Mouse (Mus musculus): ENCODE data around the gene Vmac. TPM values are rescaled to one million over a fixed set of nuclear protein-coding genes. Genes with fewer than 3 reads are reported as not detected.

The Vmac gene
- polyA plus RNA-seq, 1 experiment from 2014 or later, result 16.7 TPM

- H3K9ac ChIP-seq, result peak within 1 kb of the TSS; percentile 31; the same call in 1 of the 2 replicates
- H3K27me3 ChIP-seq, result peaks cover 69% of the 10 kb centered on the region
Observed at GRCm38 (mm10) chr17:56757416-56758123, 39.7 kb upstream of the Vmac start, which contains the start of gene Nrtn. Gene Nrtn, minus strand, starts transcription at chr17:56757530.

GRCm38 (mm10) chr17:56756703-56757399 is 39.0 kb upstream of the Vmac start:
- Histone ChIP-seq H3K4me2 (peak overlapping the region; percentile 75), H3K4me1 (replicated peaks) (peaks cover 18% of the 10 kb centered on the region), H3K4me3 (peak overlapping the region; percentile 38), H3K9me3 (no peaks in the 10 kb centered on the region), H3K9ac (peak overlapping the region; percentile 31; the same call in 1 of the 2 replicates), H3K36me3 (no peaks in the 10 kb centered on the region), H3K27me3 (peaks cover 76% of the 10 kb centered on the region), H3K27ac (replicated peaks) (no peak overlapping the region)
- 2% methylated on average over 51 of the region's 51 CpGs for WGBS
- ATAC-seq (ENCODE audit: low FRiP score, low read depth), result no peak

More at GRCm38 (mm10) chr17:56757416-56758123, 39.7 kb upstream of the Vmac start, which contains the start of gene Nrtn:
- WGBS, result under 1% methylated on average over 44 of the region's 48 CpGs
- Histone ChIP-seq H3K4me2 (peak within 1 kb of the TSS; percentile 75), H3K4me3 (peak within 1 kb of the TSS; percentile 38), H3K27ac (replicated peaks) (no peak within 1 kb of the TSS), H3K4me1 (replicated peaks) (peaks cover 23% of the 10 kb centered on the region), H3K36me3 (no peaks in the 10 kb centered on the region), H3K9me3 (no peaks in the 10 kb centered on the region)
- peak; percentile 13; the same call in 1 of the 2 replicates for ATAC-seq (ENCODE audit: low FRiP score, low read depth)

DNA sequence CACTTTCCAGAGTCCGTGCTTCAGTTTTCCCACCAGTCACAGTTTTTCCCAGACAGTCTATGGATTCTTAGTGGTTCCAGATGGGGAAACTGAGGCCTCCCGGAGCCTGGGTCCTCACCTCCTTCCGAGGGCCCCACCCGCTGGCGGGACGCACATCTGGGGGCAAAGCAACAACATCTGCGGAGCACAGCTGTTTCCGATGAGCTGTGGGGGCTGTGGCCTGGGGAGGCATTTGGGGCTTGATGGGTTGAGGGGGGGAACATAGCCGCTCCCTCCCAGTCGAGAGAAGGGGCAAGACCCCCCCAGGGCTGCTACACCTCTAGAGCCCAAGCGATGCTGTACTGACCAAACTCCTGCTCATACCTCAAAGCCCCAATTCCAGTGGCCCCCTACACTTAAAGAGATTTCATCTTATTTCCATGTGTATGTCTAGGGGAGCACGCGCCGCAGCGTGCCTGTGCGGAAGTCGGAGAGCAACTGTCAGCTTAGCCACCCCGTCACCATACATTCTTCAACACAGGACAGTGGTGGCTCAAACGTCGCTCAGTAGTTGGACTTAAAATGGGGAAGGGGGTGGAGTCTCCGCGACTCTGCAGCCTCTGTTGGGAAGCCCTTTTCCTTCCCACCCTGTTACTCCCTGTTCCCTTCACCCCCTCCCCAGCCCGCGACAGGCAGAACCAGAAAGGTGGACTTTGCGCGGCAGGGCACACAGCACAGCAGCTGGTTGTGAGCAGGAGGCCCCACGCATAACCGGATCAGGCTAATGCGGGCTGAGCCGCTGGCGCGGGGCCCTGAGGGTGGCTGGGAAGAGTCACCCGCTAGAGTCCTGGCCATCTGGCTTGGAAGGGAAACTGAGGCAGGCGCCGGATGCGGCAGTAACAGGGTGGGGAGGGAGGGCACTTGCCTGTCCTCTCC is 36.7 kb upstream of the Vmac start:
- H3K27me3 ChIP-seq, result peaks cover 89% of the 10 kb centered on the region
- H3K4me1 ChIP-seq (replicated peaks), result peaks cover 14% of the 10 kb centered on the region
- H3K9ac ChIP-seq, result no peak overlapping the region
- no peak for ATAC-seq (ENCODE audit: low FRiP score, low read depth)
- no peak overlapping the region for H3K27ac ChIP-seq (replicated peaks)
- no peaks in the 10 kb centered on the region for H3K36me3 ChIP-seq
- no peaks in the 10 kb centered on the region for H3K9me3 ChIP-seq
- WGBS, result 18% methylated on average over 36 of the region's 36 CpGs
- no peak overlapping the region for H3K4me2 ChIP-seq
- no peak overlapping the region for H3K4me3 ChIP-seq

GRCm38 (mm10) chr17:56753452-56753851 is 35.6 kb upstream of the Vmac start:
- no peaks in the 10 kb centered on the region for H3K36me3 ChIP-seq
- H3K4me3 ChIP-seq, result no peak overlapping the region
- no peak overlapping the region for H3K9ac ChIP-seq
- H3K27ac ChIP-seq (replicated peaks), result no peak overlapping the region
- peaks cover 14% of the 10 kb centered on the region for H3K4me1 ChIP-seq (replicated peaks)
- no peak for ATAC-seq (ENCODE audit: low FRiP score, low read depth)
- no peak overlapping the region for H3K4me2 ChIP-seq
- H3K9me3 ChIP-seq, result no peaks in the 10 kb centered on the region
- H3K27me3 ChIP-seq, result peaks cover 82% of the 10 kb centered on the region
- WGBS, result 24% methylated on average over 15 of the region's 15 CpGs

- peaks cover 63% of the 10 kb centered on the region for H3K27me3 ChIP-seq
- 0 out of 2 replicates have a peak, but pooled peaks cover 2% of the 10 kb centered on the region for H3K4me1 ChIP-seq (replicated peaks)
- H3K36me3 ChIP-seq, result no peaks in the 10 kb centered on the region
- H3K27ac ChIP-seq (replicated peaks), result no peak overlapping the region
- peak overlapping the region; percentile 55 for H3K4me2 ChIP-seq
- H3K9ac ChIP-seq, result no peak overlapping the region
- peak; percentile 82 for ATAC-seq (ENCODE audit: low FRiP score, low read depth)
- H3K4me3 ChIP-seq, result peak overlapping the region; percentile 38
- no peaks in the 10 kb centered on the region for H3K9me3 ChIP-seq
- 20% methylated on average over 70 of the region's 71 CpGs for WGBS
Observed at GRCm38 (mm10) chr17:56751404-56752072, 33.7 kb upstream of the Vmac start.

DNA sequence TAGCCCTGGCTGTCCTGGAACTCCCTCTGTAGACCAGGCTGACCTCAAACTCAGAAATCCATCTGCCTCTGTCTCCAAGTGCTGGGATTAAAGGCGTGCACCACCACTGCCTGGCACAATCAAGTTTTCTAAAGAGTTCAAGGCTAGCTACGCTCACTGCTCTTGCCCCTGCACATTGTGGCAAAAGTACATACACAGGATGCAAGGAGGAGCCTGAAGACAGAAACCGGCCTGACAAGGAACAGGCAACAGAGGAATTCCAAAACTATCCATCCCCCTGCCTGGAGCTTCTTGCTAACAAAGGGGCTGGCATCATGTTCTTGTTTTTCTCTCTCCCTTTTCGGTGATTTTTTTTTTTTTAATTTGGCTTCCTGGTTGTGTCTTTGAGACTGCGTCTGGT is 26.4 kb upstream of the Vmac start:
- Histone ChIP-seq H3K27me3 (no peaks in the 10 kb centered on the region), H3K4me1 (replicated peaks) (no peaks in the 10 kb centered on the region), H3K4me3 (no peak overlapping the region), H3K36me3 (no peaks in the 10 kb centered on the region), H3K9ac (no peak overlapping the region), H3K9me3 (no peaks in the 10 kb centered on the region), H3K4me2 (no peak overlapping the region), H3K27ac (replicated peaks) (no peak overlapping the region)
- no peak for ATAC-seq (ENCODE audit: low FRiP score, low read depth)
- WGBS, result 69% methylated on average over 5 of the region's 5 CpGs

DNA sequence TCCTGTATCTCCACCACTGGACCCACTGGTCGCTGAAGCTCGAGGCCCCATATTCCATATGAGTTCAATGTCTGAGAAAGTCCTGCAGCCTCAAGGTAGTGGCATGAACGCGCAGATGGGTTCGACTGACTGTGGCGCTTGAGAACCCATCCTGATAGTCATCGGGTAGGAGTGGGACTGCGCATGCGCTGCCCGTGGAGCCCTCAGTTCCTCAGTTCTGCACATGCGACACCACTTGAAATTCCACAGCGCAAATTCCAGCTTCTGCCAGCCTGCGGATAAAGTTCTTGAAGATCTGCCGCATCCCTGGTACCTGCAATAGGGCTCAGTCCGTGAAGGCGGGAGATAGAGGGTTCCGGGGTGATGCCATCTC is 23.0 kb upstream of the Vmac start:
- no peaks in the 10 kb centered on the region for H3K4me1 ChIP-seq (replicated peaks)
- H3K36me3 ChIP-seq, result no peaks in the 10 kb centered on the region
- no peak overlapping the region for H3K27ac ChIP-seq (replicated peaks)
- no peaks in the 10 kb centered on the region for H3K9me3 ChIP-seq
- H3K4me3 ChIP-seq, result no peak overlapping the region
- no peak for ATAC-seq (ENCODE audit: low FRiP score, low read depth)
- no peak overlapping the region for H3K4me2 ChIP-seq
- H3K27me3 ChIP-seq, result no peaks in the 10 kb centered on the region
- H3K9ac ChIP-seq, result no peak overlapping the region
- 80% methylated on average over 17 of the region's 17 CpGs for WGBS

GRCm38 (mm10) chr17:56740118-56740787 is 22.4 kb upstream of the Vmac start:
- Histone ChIP-seq H3K9me3 (no peaks in the 10 kb centered on the region), H3K36me3 (no peaks in the 10 kb centered on the region), H3K4me3 (no peak overlapping the region), H3K27ac (replicated peaks) (no peak overlapping the region), H3K9ac (no peak overlapping the region), H3K4me1 (replicated peaks) (no peaks in the 10 kb centered on the region), H3K27me3 (no peaks in the 10 kb centered on the region), H3K4me2 (no peak overlapping the region)
- WGBS, result 83% methylated on average over 16 of the region's 17 CpGs
- no peak for ATAC-seq (ENCODE audit: low FRiP score, low read depth)

- no peaks in the 10 kb centered on the region for H3K27me3 ChIP-seq
- H3K36me3 ChIP-seq, result no peaks in the 10 kb centered on the region
- H3K9ac ChIP-seq, result no peak overlapping the region
- H3K4me3 ChIP-seq, result no peak overlapping the region
- H3K9me3 ChIP-seq, result no peaks in the 10 kb centered on the region
- H3K27ac ChIP-seq (replicated peaks), result no peak overlapping the region
- no peak for ATAC-seq (ENCODE audit: low FRiP score, low read depth)
- no peaks in the 10 kb centered on the region for H3K4me1 ChIP-seq (replicated peaks)
- 81% methylated on average over 10 of the region's 10 CpGs for WGBS
- H3K4me2 ChIP-seq, result no peak overlapping the region
Observed at GRCm38 (mm10) chr17:56738221-56738620, 20.4 kb upstream of the Vmac start.

DNA sequence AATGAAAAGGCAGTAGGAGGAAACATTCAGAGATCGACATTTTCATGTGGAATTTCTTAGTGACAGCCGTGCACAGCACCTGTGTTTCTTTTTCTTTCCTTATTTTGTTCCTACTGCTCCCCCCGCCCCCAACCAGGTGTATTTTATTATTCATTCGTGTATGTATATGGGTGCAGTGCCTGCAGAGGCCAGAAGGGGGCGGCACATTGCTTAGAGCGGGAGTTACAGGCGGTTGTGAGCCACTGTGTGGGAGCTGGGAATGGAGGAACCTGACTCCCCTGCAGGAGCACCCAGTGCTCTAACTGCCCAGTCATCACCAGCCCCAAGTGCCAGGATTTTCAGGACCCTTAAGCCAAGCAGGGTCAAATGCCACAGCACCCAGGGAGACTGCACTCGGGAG is 18.7 kb upstream of the Vmac start:
- Histone ChIP-seq H3K9ac (no peak overlapping the region), H3K4me3 (no peak overlapping the region), H3K36me3 (no peaks in the 10 kb centered on the region), H3K9me3 (no peaks in the 10 kb centered on the region), H3K4me1 (replicated peaks) (no peaks in the 10 kb centered on the region), H3K27ac (replicated peaks) (no peak overlapping the region), H3K4me2 (no peak overlapping the region), H3K27me3 (no peaks in the 10 kb centered on the region)
- WGBS, result 40% methylated on average over 8 of the region's 8 CpGs
- ATAC-seq (ENCODE audit: low FRiP score, low read depth), result no peak

DNA sequence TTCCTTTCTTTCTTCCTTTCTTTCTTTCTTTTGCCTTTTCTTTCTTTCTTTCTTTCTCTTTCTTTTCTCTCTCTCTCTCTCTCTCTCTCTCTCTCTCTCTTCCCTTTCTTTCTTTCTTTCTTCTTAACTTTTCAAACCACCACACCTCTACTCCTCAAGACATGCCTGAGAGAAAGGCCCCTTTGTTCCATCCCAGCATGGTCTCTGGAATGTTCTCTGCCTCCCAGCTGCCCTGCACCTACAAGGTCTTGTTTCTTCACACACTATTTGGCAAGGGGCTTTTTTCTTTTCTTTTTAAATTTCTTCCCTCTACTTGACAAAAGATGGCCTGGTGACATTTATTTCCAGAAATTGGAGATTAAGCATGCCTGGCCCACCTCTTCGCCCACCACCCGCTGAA is 11.8 kb upstream of the Vmac start:
- peaks cover 3% of the 10 kb centered on the region; the same call in 1 of the 2 replicates for H3K4me1 ChIP-seq (replicated peaks)
- WGBS, result 35% methylated on average over 2 of the region's 2 CpGs
- H3K9me3 ChIP-seq, result no peaks in the 10 kb centered on the region
- no peaks in the 10 kb centered on the region for H3K36me3 ChIP-seq
- ATAC-seq (ENCODE audit: low FRiP score, low read depth), result no peak
- H3K27me3 ChIP-seq, result no peaks in the 10 kb centered on the region; the same call in 1 of the 2 replicates
- no peak overlapping the region for H3K27ac ChIP-seq (replicated peaks)
- H3K9ac ChIP-seq, result no peak overlapping the region
- H3K4me3 ChIP-seq, result no peak overlapping the region
- no peak overlapping the region for H3K4me2 ChIP-seq
